Mouse (Mus musculus): Measurements from ENCODE around the gene Atpaf2.

DNA sequence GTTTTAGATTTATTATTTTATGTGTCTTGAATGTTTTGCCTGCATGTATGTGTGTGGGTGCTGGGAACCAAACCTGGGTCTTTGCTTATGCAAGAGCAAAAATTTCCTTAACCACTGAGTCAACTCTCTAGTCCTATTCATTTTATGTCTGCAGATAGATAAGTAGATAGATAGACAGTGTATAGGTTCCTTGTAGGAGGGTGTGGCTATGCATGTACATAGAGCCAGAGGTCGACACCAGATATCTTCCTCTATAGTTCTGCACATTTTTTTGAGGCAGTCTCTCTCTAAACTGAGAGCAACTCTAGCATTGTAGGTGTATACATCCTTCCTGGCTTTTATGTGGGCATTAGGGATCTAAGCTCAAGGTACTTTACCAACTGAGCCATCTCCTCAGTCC, 16.9 kb upstream of the Atpaf2 start:
- TF ChIP-seq POLR2A (IDR thresholded peaks at IDR 0.05; ENCODE audit: insufficient read length, low read depth) (no peak), MAX (IDR thresholded peaks at IDR 0.05; ENCODE audit: low read depth) (no peak), TCF12 (IDR thresholded peaks at IDR 0.05; ENCODE audit: insufficient read depth, poor library complexity, severe bottlenecking) (no peak), E2F4 (IDR thresholded peaks at IDR 0.05; ENCODE audit: insufficient read depth) (no peak), MYOD1 (IDR thresholded peaks at IDR 0.05; ENCODE audit: control insufficient read depth in 1 of 3, insufficient read length in 2 of 3, low read depth in 2 of 3) (no peak), MYOG (IDR thresholded peaks at IDR 0.05; ENCODE audit: control insufficient read depth in 1 of 3, insufficient read depth in 1 of 3, insufficient read length in 2 of 3, low read depth in 2 of 3) (no peak), CEBPB (IDR thresholded peaks at IDR 0.05; ENCODE audit: insufficient read depth, poor library complexity, severe bottlenecking) (no peak), SRF (IDR thresholded peaks at IDR 0.05; ENCODE audit: control insufficient read depth, insufficient read length, low read depth) (no peak), USF1 (IDR thresholded peaks at IDR 0.05; ENCODE audit: low read depth) (no peak), TCF3 (IDR thresholded peaks at IDR 0.05; ENCODE audit: insufficient read length, low read depth) (no peak), POLR2AphosphoS2 (IDR thresholded peaks at IDR 0.05; ENCODE audit: insufficient read length, low read depth) (no peak)

All from myocyte (in vitro differentiated cells).